Mouse (Mus musculus): ENCODE measurements around the gene Selenow. TPM values are rescaled to one million over a fixed set of nuclear protein-coding genes. Genes with fewer than 3 reads are reported as not detected.

Gene Selenow
- total RNA-seq, 2 experiments from 2014 or later = 1,391 to 1,893 TPM

- DNase-seq = no peak
- no peak for TF ChIP-seq CTCF (IDR thresholded peaks at IDR 0.05)
- no peak overlapping the region for H3K27ac ChIP-seq
- intact Hi-C loops (cut with DNase I) = no loop called here
- no peak overlapping the region for H3K4me3 ChIP-seq
These were observed 7.5 kb downstream of the Selenow start for GRCm38 (mm10) chr7:15914751-15915150.

- no peak overlapping the region for H3K4me3 ChIP-seq
- no peak overlapping the region for H3K27ac ChIP-seq
- TF ChIP-seq CTCF (IDR thresholded peaks at IDR 0.05) = peak; percentile 87
- peak; percentile 51 for DNase-seq
- intact Hi-C loops (cut with DNase I) = no loop called here
These were observed 8.0 kb downstream of the Selenow start for GRCm38 (mm10) chr7:15914252-15914651.

- peak; percentile 82 for TF ChIP-seq CTCF (IDR thresholded peaks at IDR 0.05)
- intact Hi-C loops (cut with DNase I) = no loop called here
These were observed 10.0 kb downstream of the Selenow start for GRCm38 (mm10) chr7:15912183-15912582.

DNA sequence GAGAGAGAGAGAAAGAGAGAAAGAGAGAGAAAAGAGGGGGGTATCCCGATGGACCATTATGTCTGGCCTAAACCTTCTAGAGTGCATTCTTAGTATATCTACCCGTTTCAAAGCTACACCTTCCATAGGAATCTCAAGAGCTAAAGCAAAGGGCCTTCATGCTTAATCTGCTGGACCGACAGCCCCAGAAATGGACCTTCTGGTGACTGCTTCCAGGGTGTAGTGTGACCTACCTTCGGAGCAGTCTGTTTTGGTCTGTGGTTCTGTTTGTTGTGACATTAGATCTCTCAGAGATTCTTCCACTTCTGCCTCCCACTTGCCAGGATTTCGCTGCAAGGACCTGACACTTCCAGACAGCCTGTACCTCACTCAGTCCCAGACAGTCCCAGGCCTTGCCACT lies 11.7 kb downstream of the Selenow start:
- H3K27ac ChIP-seq = no peak overlapping the region
- intact Hi-C loops (cut with DNase I) = no loop called here
- H3K4me3 ChIP-seq = no peak overlapping the region
- no peak for TF ChIP-seq CTCF (IDR thresholded peaks at IDR 0.05)
- no peak for DNase-seq

More at GRCm38 (mm10) chr7:15912183-15912582, 10.0 kb downstream of the Selenow start:
- Histone ChIP-seq H3K27ac (no peak overlapping the region), H3K4me3 (no peak overlapping the region)
- DNase-seq = peak; percentile 81

DNA sequence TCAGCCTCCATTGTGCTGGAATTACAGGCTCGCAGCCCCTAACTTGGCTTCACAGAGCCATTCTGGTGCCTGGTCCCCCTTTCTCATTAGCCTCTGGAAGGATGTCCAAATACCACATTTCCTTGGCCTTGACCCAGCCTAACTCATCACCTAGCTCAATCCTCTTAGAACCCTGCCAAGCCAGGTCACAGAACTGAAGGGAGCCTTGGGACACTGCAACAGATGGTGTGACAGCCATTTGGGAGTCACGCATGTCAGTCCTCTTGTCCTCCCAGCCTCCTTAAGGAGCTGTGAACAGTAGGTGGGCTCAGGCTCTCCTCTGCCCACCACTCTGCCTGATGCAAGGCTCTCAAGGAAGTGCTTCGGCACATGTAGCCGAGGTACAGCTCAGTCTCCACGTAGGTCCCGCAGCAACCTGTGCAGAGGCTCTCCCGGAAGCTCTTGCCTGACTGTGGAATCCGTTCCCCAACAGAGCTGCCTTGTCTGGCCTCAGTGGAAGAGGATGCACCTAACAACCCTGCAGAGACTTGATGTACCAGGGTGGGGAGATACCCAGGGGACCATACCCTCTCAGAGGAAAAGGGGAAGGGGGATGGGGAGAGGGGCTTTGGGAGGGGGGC lies 14.1 kb downstream of the Selenow start:
- TF ChIP-seq CTCF (IDR thresholded peaks at IDR 0.05) = no peak
- H3K27ac ChIP-seq = no peak overlapping the region
- no peak overlapping the region for H3K4me3 ChIP-seq
- intact Hi-C loops (cut with DNase I) = no loop called here
- no peak for DNase-seq

GRCm38 (mm10) chr7:15906602-15907001 lies 15.6 kb downstream of the Selenow start:
- Histone ChIP-seq H3K27ac (no peak overlapping the region), H3K4me3 (no peak overlapping the region)
- TF ChIP-seq CTCF (IDR thresholded peaks at IDR 0.05) = no peak
- no peak for DNase-seq
- intact Hi-C loops (cut with DNase I) = no loop called here

- intact Hi-C loops (cut with DNase I) = no loop called here
- Histone ChIP-seq H3K4me3 (no peak overlapping the region), H3K27ac (no peak overlapping the region)
- DNase-seq = no peak
- TF ChIP-seq CTCF (IDR thresholded peaks at IDR 0.05) = no peak
These were observed 16.3 kb downstream of the Selenow start for GRCm38 (mm10) chr7:15905861-15906260.

DNA sequence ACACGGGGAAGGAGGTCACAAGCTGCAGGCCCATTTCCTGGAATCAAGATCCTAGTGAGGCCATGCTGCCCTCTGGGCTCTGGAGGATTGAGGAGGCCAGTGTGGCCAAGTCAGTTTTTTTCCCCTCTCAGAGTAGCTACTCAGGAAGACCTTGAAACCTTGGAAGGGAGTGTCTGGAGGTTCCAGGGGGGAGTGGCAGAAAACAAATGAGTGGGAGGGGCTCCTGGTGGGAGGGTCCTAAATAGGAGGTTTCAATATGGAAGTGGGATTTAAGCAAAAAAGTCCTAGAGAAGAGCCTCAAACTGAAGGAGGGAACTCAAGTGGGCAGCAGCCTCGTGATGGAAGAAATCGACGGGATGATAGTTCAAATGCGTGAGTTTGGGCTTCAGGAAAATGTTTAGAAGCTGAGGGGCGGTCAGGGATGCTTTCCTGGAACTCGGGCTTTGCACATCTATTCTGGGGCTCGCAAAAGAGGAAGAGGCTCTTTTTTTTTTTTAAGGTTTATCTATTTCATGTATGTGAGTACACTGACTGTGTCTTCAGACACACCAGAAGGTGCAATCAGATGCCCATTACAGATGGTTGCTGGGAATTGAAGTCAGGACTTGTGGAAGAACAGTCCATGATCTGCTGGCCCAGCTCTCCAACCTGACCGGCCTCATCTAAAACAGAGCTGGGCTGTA lies 20.7 kb downstream of the Selenow start:
- H3K27ac ChIP-seq = no peak overlapping the region
- intact Hi-C loops (cut with DNase I) = no loop called here
- no peak for TF ChIP-seq CTCF (IDR thresholded peaks at IDR 0.05)
- no peak for DNase-seq
- no peak overlapping the region for H3K4me3 ChIP-seq

GRCm38 (mm10) chr7:15894251-15894650 lies 28.0 kb downstream of the Selenow start:
- DNase-seq = no peak
- intact Hi-C loops (cut with DNase I) = no loop called here

DNA sequence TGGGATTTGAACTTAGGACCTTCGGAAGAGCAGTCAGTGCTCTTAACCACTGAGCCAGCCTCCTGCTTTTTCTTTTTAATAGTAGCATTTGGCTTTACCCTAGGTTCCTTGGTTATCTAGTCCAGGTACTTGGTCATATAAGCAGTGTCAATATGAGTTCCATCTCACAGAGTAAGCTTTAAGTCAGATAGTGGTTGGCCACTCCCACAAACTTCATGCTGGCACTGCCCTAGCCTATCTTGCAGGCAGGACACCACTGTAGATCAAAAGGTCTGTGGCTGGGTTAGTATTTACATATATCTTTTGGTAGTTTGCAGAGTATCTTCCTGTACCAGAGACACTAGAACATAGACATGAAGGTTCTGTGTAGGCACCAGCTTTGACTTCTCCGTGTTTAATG lies 38.1 kb downstream of the Selenow start:
- intact Hi-C loops (cut with DNase I) = no loop called here
- Histone ChIP-seq H3K27ac (no peak overlapping the region), H3K4me3 (no peak overlapping the region)
- no peak for TF ChIP-seq CTCF (IDR thresholded peaks at IDR 0.05)
- DNase-seq = no peak

More at GRCm38 (mm10) chr7:15894251-15894650, 28.0 kb downstream of the Selenow start:
- Histone ChIP-seq H3K4me3 (no peak overlapping the region), H3K27ac (no peak overlapping the region)
- TF ChIP-seq CTCF (IDR thresholded peaks at IDR 0.05) = no peak

- intact Hi-C loops (cut with DNase I) = no loop called here
- TF ChIP-seq CTCF (IDR thresholded peaks at IDR 0.05) = no peak
- Histone ChIP-seq H3K4me3 (no peak within 1 kb of the TSS), H3K27ac (no peak within 1 kb of the TSS)
- no peak for DNase-seq
These were observed 39.9 kb downstream of the Selenow start, which contains the start of gene Crxos for GRCm38 (mm10) chr7:15882317-15882716. Crxos (plus strand) TSS chr7:15882617.

DNA sequence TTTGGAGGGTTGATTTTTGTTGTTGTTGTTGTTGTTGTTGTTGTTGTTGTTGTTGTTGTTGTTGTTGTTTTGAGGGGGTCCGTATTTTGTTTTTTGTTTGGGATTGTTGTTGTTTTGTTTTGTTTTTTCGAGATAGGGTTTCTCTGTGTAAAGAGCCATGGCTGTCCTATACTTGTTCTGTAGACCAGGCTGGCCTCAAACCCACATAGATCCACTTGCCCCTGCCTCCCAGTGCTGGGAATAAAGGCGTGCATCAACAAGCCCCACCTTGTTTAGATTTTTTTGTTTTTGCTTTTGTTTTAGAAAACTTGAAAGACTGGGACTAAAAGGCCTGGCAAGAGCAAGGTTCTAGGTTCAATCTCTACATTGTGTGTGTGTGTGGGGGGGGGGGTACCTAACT lies 40.4 kb downstream of the Selenow start:
- TF ChIP-seq CTCF (IDR thresholded peaks at IDR 0.05) = no peak
- H3K27ac ChIP-seq = no peak overlapping the region
- no peak overlapping the region for H3K4me3 ChIP-seq
- intact Hi-C loops (cut with DNase I) = no loop called here
- no peak for DNase-seq

GRCm38 (mm10) chr7:15881388-15881787 lies 40.8 kb downstream of the Selenow start:
- no peak for DNase-seq
- no peak overlapping the region for H3K4me3 ChIP-seq
- H3K27ac ChIP-seq = no peak overlapping the region
- TF ChIP-seq CTCF (IDR thresholded peaks at IDR 0.05) = no peak
- intact Hi-C loops (cut with DNase I) = no loop called here

DNA sequence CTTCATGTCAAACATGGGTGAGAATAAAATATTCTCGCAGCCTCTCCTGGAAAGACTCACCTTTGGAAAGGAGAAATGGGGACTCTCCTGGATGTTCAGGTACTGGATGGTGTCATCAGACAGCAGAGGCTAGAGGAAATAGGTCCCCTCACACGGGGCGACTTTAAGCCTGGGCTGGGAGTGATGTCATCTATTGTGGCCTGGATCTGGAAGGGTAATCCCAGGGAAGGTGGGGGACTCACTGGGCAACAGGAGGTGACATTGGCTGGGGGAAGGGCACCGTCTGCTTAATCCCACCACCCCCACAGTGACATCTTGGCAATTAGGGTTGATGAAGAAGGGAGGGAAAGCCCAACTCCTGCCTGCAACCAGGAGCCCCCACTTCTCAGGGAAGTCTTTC lies 42.4 kb downstream of the Selenow start, which contains the start of gene Crx:
TSS of gene Crx (minus strand) at position 213 of the 400 bp plus-strand sequence.
- H3K27ac ChIP-seq = no peak within 1 kb of the TSS
- H3K4me3 ChIP-seq = no peak within 1 kb of the TSS
- no peak for DNase-seq
- no peak for TF ChIP-seq CTCF (IDR thresholded peaks at IDR 0.05)
- intact Hi-C loops (cut with DNase I) = no loop called here

Other genes with a start within 250 kb of the Selenow start
- not detected for gene Obox5, start 172.3 kb downstream of the Selenow start, total RNA-seq (2021)
- gene Obox6, start 82.7 kb downstream of the Selenow start, total RNA-seq (2021) = not detected
- gene Crx, start 42.4 kb downstream of the Selenow start, total RNA-seq (2021) = not detected
- not detected for gene Crxos, start 39.8 kb downstream of the Selenow start, total RNA-seq (2021)
- gene Nop53, start 23.7 kb upstream of the Selenow start, total RNA-seq (2021) = 10 to 100 TPM; 85.7 to 97.4 TPM
- 10 to 100 TPM; 31.4 to 38.7 TPM for gene Ehd2, start 45.2 kb upstream of the Selenow start, total RNA-seq (2021)
- gene Bicra, start 125.5 kb upstream of the Selenow start, total RNA-seq (2021) = 1 to 10 TPM; 6.8 to 7.1 TPM
- not detected for gene Zfp541, start 139.4 kb upstream of the Selenow start, total RNA-seq (2021)
- gene Napa, start 176.1 kb upstream of the Selenow start, total RNA-seq (2021) = 100 to 1,000 TPM in 1 of 2 experiments, 10 to 100 TPM in 1; 99.2 to 113 TPM
- 10 to 100 TPM; 10.3 to 16.0 TPM for gene Kptn, start 197.5 kb upstream of the Selenow start, total RNA-seq (2021)
- gene Slc8a2, start 207.4 kb upstream of the Selenow start, total RNA-seq (2021) = under 1 TPM; 0.08 to 0.28 TPM

All from gastrocnemius, adult 2 months (tissue).